Mouse (Mus musculus) forebrain, embryonic 15.5 days (tissue): ENCODE data around the gene Cycs. TPM values are rescaled to one million over a fixed set of nuclear protein-coding genes. Genes with fewer than 3 reads are reported as not detected.

Source experiments
- ATAC-seq: fragments of 200-750 bp; cut with Nextera tagmentation; replicated peaks from 2 replicates; pipeline ENCODE4 v1.8.0; 2017; ENCODE audit warnings: mild to moderate bottlenecking, moderate TSS enrichment, moderate library complexity
- H3K27ac ChIP-seq: fragments of 300-500 bp; sonication (generic); replicated peaks from 2 replicates; pipeline ENCODE4 v1.5.1; 2015; ENCODE audit warnings: mild to moderate bottlenecking, inconsistent platforms
- H3K27me3 ChIP-seq: fragments of 300-500 bp; sonication (generic); 2 replicates; pipeline ENCODE4 v1.6.1; 2015; ENCODE audit warnings: inconsistent platforms
- H3K36me3 ChIP-seq: fragments of 300-500 bp; sonication (generic); 2 replicates; pipeline ENCODE4 v1.6.1; 2015; ENCODE audit warnings: mild to moderate bottlenecking, inconsistent platforms
- H3K4me1 ChIP-seq: fragments of 300-500 bp; sonication (generic); 2 replicates; pipeline ENCODE4 v1.6.1; 2015; ENCODE audit warnings: inconsistent platforms
- H3K4me2 ChIP-seq: fragments of 300-500 bp; sonication (generic); replicated peaks from 2 replicates; pipeline ENCODE4 v1.6.1; 2015; ENCODE audit warnings: mild to moderate bottlenecking, inconsistent platforms
- H3K4me3 ChIP-seq: fragments of 300-500 bp; sonication (generic); 2 replicates; pipeline ENCODE4 v1.5.1; 2015; ENCODE audit warnings: mild to moderate bottlenecking, inconsistent platforms
- H3K9ac ChIP-seq: fragments of 300-500 bp; sonication (generic); replicated peaks from 2 replicates; pipeline ENCODE4 v1.6.1; 2015; ENCODE audit warnings: mild to moderate bottlenecking, inconsistent platforms
- H3K9me3 ChIP-seq: fragments of 300-500 bp; sonication (generic); 2 replicates; pipeline ENCODE4 v1.6.1; 2016; ENCODE audit warnings: inconsistent platforms
- WGBS: fragments of 180-500 bp; shearing (Covaris S2); methylation state at CpG from one replicate; pipeline ENCODE4 v1.1.7; 2015; ENCODE audit warnings: mixed read lengths; 5-methylcytosine and 5-hydroxymethylcytosine counted together
- polyA plus RNA-seq: library from polyadenylated mRNA; unstranded; fragments of >200 nt; fragmentation: Nextera tagmentation; extraction: Ambion mirVana; gene quantifications from 2 replicates; pipeline ENCODE4 v1.2.1, GENCODE M21; 2015

The Cycs gene
- polyA plus RNA-seq, 1 experiment from 2014 or later: 64.4 TPM

- Histone ChIP-seq H3K27me3 (no peaks in the 10 kb centered on the region), H3K9ac (no peak overlapping the region), H3K4me3 (no peak overlapping the region), H3K27ac (no peak overlapping the region), H3K9me3 (no peaks in the 10 kb centered on the region), H3K4me1 (no peaks in the 10 kb centered on the region), H3K36me3 (no peaks in the 10 kb centered on the region), H3K4me2 (no peak overlapping the region)
- ATAC-seq: peak; percentile 90
- WGBS: 13% methylated on average over 7 of the region's 7 CpGs
Measured at GRCm38 (mm10) chr6:50536461-50536892, 29.9 kb downstream of the Cycs start.

- 93% methylated on average over 3 of the region's 3 CpGs for WGBS
Measured at GRCm38 (mm10) chr6:50535346-50535745, 31.0 kb downstream of the Cycs start.

GRCm38 (mm10) chr6:50531920-50532319 is 34.4 kb downstream of the Cycs start:
- no peak overlapping the region for H3K9ac ChIP-seq
- no peaks in the 10 kb centered on the region for H3K4me1 ChIP-seq
- no peak overlapping the region for H3K4me3 ChIP-seq
- ATAC-seq: no peak
- no peak overlapping the region for H3K4me2 ChIP-seq
- no peaks in the 10 kb centered on the region for H3K27me3 ChIP-seq
- H3K36me3 ChIP-seq: no peaks in the 10 kb centered on the region
- no peak overlapping the region for H3K27ac ChIP-seq
- WGBS: 80% methylated on average over 8 of the region's 8 CpGs
- H3K9me3 ChIP-seq: no peaks in the 10 kb centered on the region

More at GRCm38 (mm10) chr6:50535346-50535745, 31.0 kb downstream of the Cycs start:
- no peak overlapping the region for H3K27ac ChIP-seq
- no peak overlapping the region for H3K4me2 ChIP-seq
- no peak overlapping the region for H3K4me3 ChIP-seq
- H3K36me3 ChIP-seq: no peaks in the 10 kb centered on the region
- ATAC-seq: no peak
- no peaks in the 10 kb centered on the region for H3K4me1 ChIP-seq
- H3K27me3 ChIP-seq: no peaks in the 10 kb centered on the region
- no peaks in the 10 kb centered on the region for H3K9me3 ChIP-seq
- H3K9ac ChIP-seq: no peak overlapping the region

GRCm38 (mm10) chr6:50531003-50531402 is 35.3 kb downstream of the Cycs start:
- WGBS: 91% methylated on average over 3 of the region's 3 CpGs

GRCm38 (mm10) chr6:50529194-50529593 is 37.1 kb downstream of the Cycs start:
- H3K9ac ChIP-seq: no peak overlapping the region
- WGBS: 90% methylated on average over 11 of the region's 11 CpGs
- H3K4me1 ChIP-seq: peaks cover 4% of the 10 kb centered on the region; the same call in 1 of the 2 replicates
- no peak overlapping the region for H3K4me3 ChIP-seq
- ATAC-seq: no peak
- no peak overlapping the region for H3K27ac ChIP-seq
- H3K27me3 ChIP-seq: no peaks in the 10 kb centered on the region
- H3K9me3 ChIP-seq: no peaks in the 10 kb centered on the region
- H3K4me2 ChIP-seq: no peak overlapping the region
- H3K36me3 ChIP-seq: no peaks in the 10 kb centered on the region

More at GRCm38 (mm10) chr6:50531003-50531402, 35.3 kb downstream of the Cycs start:
- Histone ChIP-seq H3K27ac (no peak overlapping the region), H3K4me1 (peaks cover 4% of the 10 kb centered on the region; the same call in 1 of the 2 replicates), H3K9me3 (no peaks in the 10 kb centered on the region), H3K27me3 (no peaks in the 10 kb centered on the region), H3K4me3 (no peak overlapping the region), H3K9ac (no peak overlapping the region), H3K36me3 (no peaks in the 10 kb centered on the region), H3K4me2 (no peak overlapping the region)
- ATAC-seq: no peak

GRCm38 (mm10) chr6:50527416-50527815 is 38.9 kb downstream of the Cycs start:
- Histone ChIP-seq H3K36me3 (no peaks in the 10 kb centered on the region), H3K27ac (no peak overlapping the region), H3K9ac (no peak overlapping the region), H3K4me1 (peaks cover 4% of the 10 kb centered on the region; the same call in 1 of the 2 replicates), H3K4me3 (no peak overlapping the region), H3K27me3 (no peaks in the 10 kb centered on the region), H3K4me2 (no peak overlapping the region), H3K9me3 (no peaks in the 10 kb centered on the region)
- ATAC-seq: no peak
- 66% methylated on average over 9 of the region's 9 CpGs for WGBS

GRCm38 (mm10) chr6:50526597-50527024 is 39.7 kb downstream of the Cycs start:
- ATAC-seq: no peak
- Histone ChIP-seq H3K27me3 (no peaks in the 10 kb centered on the region), H3K9ac (no peak overlapping the region), H3K27ac (no peak overlapping the region), H3K9me3 (no peaks in the 10 kb centered on the region), H3K4me2 (no peak overlapping the region), H3K36me3 (no peaks in the 10 kb centered on the region), H3K4me1 (peaks cover 4% of the 10 kb centered on the region; the same call in 1 of the 2 replicates), H3K4me3 (no peak overlapping the region)
- WGBS: 22% methylated on average over 7 of the region's 7 CpGs

GRCm38 (mm10) chr6:50525846-50526245 is 40.5 kb downstream of the Cycs start:
- Histone ChIP-seq H3K27me3 (no peaks in the 10 kb centered on the region), H3K36me3 (no peaks in the 10 kb centered on the region), H3K4me1 (peaks cover 4% of the 10 kb centered on the region; the same call in 1 of the 2 replicates), H3K4me2 (no peak overlapping the region), H3K9ac (no peak overlapping the region), H3K9me3 (no peaks in the 10 kb centered on the region), H3K27ac (no peak overlapping the region), H3K4me3 (no peak overlapping the region)
- no peak for ATAC-seq
- WGBS: 51% methylated on average over 8 of the region's 8 CpGs

- no peak overlapping the region for H3K4me2 ChIP-seq
- no peak overlapping the region for H3K9ac ChIP-seq
- H3K36me3 ChIP-seq: no peaks in the 10 kb centered on the region
- H3K4me3 ChIP-seq: no peak overlapping the region
- 67% methylated on average over 10 of the region's 10 CpGs for WGBS
- no peak overlapping the region for H3K27ac ChIP-seq
- no peaks in the 10 kb centered on the region for H3K9me3 ChIP-seq
- H3K27me3 ChIP-seq: no peaks in the 10 kb centered on the region
- H3K4me1 ChIP-seq: peaks cover 4% of the 10 kb centered on the region; the same call in 1 of the 2 replicates
- no peak for ATAC-seq
Measured at GRCm38 (mm10) chr6:50524261-50524896, 42.0 kb downstream of the Cycs start.

- Histone ChIP-seq H3K36me3 (no peaks in the 10 kb centered on the region), H3K27ac (no peak overlapping the region), H3K9ac (no peak overlapping the region), H3K4me3 (no peak overlapping the region), H3K9me3 (no peaks in the 10 kb centered on the region), H3K4me1 (peaks cover 4% of the 10 kb centered on the region; the same call in 1 of the 2 replicates), H3K27me3 (no peaks in the 10 kb centered on the region), H3K4me2 (no peak overlapping the region)
- no peak for ATAC-seq
- WGBS: 93% methylated on average over 7 of the region's 7 CpGs
Measured at GRCm38 (mm10) chr6:50522772-50523171, 43.6 kb downstream of the Cycs start.

GRCm38 (mm10) chr6:50521532-50522135 is 44.7 kb downstream of the Cycs start:
- no peaks in the 10 kb centered on the region for H3K36me3 ChIP-seq
- H3K27ac ChIP-seq: no peak overlapping the region
- H3K4me2 ChIP-seq: no peak overlapping the region
- peaks cover 4% of the 10 kb centered on the region; the same call in 1 of the 2 replicates for H3K4me1 ChIP-seq
- H3K9me3 ChIP-seq: no peaks in the 10 kb centered on the region
- no peaks in the 10 kb centered on the region for H3K27me3 ChIP-seq
- no peak overlapping the region for H3K9ac ChIP-seq
- no peak overlapping the region for H3K4me3 ChIP-seq
- ATAC-seq: no peak
- 87% methylated on average over 7 of the region's 7 CpGs for WGBS

- H3K4me1 ChIP-seq: no peaks in the 10 kb centered on the region
- no peak for ATAC-seq
- H3K4me3 ChIP-seq: no peak overlapping the region
- H3K27ac ChIP-seq: no peak overlapping the region
- no peaks in the 10 kb centered on the region for H3K9me3 ChIP-seq
- no peak overlapping the region for H3K9ac ChIP-seq
- no peaks in the 10 kb centered on the region for H3K36me3 ChIP-seq
- H3K4me2 ChIP-seq: no peak overlapping the region
- 93% methylated on average over 5 of the region's 5 CpGs for WGBS
- H3K27me3 ChIP-seq: no peaks in the 10 kb centered on the region
Measured at GRCm38 (mm10) chr6:50520139-50520538, 46.2 kb downstream of the Cycs start.
